Mouse (Mus musculus) liver, adult (tissue): ENCODE measurements at regions not wholly inside any gene's neighbourhood (a gene's known extent, or its start where the extent isn't known, plus 50 kb on each side); places are given as distances from the start of the nearest gene placed in this dataset.

Experiments used
- GATA4 ChIP-seq: IDR thresholded peaks from 2 replicates; pipeline ENCODE4 v1.6.1; 2014; ENCODE audit warnings: mild to moderate bottlenecking, low read length; ENCODE audit not compliant: insufficient replicate concordance

DNA sequence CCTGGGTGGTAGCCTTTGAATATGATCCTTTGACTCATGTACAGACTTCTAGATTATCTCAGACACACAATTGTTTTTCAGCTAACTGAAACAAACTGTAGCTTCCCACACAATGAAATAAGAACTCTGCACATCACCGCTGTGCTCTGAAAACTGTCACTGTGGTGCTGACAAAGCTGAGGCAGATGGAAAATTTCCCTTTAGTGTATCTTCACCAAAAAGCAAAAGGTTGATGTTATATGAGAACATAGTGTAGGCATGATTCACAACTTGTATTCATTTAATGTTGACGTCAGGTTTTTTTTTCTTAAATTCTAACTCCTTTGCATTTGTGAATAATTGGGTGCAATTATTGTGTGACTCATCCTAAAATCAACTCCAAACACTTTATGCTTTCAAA lies 264.1 kb upstream of the Actbl2 start:
- no peak for TF ChIP-seq GATA4

- no peak for TF ChIP-seq GATA4
Measured at GRCm38 (mm10) chr13:110991121-110991520, 263.7 kb upstream of the Actbl2 start.

DNA sequence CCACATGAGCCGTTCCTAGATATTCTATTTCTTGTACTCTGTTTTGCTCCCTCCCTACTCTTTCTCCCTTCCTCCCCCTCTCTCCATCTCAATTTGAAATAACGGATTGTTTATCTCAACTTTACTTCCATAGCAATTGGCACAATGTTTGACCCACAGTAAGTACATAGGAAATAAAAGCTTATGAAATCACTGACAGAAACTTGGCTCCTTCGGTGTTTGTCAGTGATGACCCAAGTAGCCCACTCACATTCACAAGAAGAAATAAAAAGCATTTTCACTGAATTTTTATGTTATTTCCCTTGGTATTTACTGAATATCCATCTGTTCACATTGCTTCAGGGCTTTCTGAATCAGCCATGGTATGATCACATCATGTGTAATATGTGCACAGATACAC lies 260.2 kb upstream of the Actbl2 start:
- TF ChIP-seq GATA4: no peak

- TF ChIP-seq GATA4: no peak
Measured at GRCm38 (mm10) chr13:111002670-111003069, 252.1 kb upstream of the Actbl2 start.

GRCm38 (mm10) chr13:111014142-111014541 lies 240.7 kb upstream of the Actbl2 start:
- no peak for TF ChIP-seq GATA4

DNA sequence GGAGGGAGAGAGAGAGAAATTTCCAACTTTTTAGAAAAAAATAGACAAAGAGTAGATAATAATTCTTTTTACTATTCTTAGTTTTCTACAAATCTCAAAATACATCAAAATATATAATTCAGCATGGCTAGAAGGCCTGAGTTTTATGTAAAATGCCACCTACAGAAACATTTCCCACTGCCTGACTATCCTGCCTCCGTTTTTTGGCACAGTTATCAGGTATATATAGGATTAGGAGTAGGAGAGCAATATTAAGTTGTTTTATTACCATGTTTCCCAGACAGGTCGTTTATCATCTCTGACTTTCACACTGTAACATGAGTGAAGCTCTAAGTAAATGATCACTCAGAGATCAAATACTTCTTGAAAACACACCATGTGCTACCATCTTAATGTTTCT lies 224.7 kb upstream of the Actbl2 start:
- no peak for TF ChIP-seq GATA4

DNA sequence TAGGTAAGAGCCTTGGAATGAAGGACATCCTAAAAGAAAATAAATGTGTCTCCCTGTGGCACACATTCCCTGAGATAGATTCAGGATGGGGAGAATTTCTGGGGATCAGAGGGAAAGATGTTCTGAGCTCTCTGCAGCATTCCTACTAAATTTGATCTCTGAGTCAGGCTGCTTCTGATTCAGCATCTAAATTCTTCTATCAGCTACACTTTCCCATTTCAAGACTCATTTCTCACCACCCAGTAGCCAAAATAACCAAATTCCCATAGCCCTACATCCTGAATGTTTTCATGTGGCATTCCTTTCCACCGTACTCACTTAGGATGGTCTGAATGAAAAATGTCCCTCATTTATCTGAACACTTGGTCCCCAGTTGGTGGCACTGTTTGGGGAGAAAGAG lies 223.2 kb upstream of the Actbl2 start:
- no peak for TF ChIP-seq GATA4

- TF ChIP-seq GATA4: no peak
Measured at GRCm38 (mm10) chr13:111043637-111044036, 211.2 kb upstream of the Actbl2 start.

- TF ChIP-seq GATA4: no peak
Measured at GRCm38 (mm10) chr13:111044328-111045002, 210.3 kb upstream of the Actbl2 start.

GRCm38 (mm10) chr13:111050097-111050496 lies 204.7 kb upstream of the Actbl2 start:
- no peak for TF ChIP-seq GATA4

DNA sequence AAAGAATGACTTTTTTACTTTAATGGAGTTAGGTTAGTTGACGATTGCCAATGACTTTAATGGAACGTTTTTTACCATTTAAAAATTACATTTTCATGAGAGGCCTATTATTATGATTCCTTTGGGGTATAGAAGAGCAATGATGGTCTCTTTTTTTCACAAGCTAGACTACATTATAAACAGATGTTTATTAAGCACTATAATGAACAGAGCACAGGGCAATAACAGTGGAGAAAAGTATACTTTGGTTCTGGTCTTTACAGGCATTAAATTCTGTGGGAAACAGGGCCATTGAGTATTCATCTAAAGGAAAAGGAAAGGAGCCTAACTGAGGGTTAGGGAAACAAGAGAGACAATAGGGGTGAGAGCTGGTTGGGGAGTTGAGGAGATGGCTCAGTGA lies 199.0 kb upstream of the Actbl2 start:
- TF ChIP-seq GATA4: no peak

GRCm38 (mm10) chr13:111087753-111088152 lies 167.1 kb upstream of the Actbl2 start:
- no peak for TF ChIP-seq GATA4

GRCm38 (mm10) chr13:111096071-111096470 lies 158.7 kb upstream of the Actbl2 start:
- TF ChIP-seq GATA4: no peak

- TF ChIP-seq GATA4: no peak
Measured at GRCm38 (mm10) chr13:111097336-111097735, 157.5 kb upstream of the Actbl2 start.

DNA sequence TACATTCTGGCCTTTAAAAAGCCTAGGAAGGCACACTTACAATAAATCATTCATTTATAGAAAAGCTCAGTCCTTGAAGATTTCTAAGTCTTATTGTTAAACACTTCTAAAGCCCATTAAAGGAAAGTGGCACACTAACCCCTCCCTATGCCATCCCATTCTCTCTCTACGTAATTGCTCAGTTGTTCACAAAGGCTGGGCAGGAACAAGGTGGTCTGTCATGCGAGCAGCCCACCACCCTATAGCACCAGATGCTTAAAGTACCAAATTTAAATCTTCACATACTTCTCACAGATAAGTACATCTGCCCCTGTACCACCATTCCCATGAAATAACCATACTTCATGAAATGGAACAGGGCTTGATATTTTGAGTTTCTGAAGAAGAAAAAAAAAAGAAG lies 156.1 kb upstream of the Actbl2 start:
- TF ChIP-seq GATA4: no peak

DNA sequence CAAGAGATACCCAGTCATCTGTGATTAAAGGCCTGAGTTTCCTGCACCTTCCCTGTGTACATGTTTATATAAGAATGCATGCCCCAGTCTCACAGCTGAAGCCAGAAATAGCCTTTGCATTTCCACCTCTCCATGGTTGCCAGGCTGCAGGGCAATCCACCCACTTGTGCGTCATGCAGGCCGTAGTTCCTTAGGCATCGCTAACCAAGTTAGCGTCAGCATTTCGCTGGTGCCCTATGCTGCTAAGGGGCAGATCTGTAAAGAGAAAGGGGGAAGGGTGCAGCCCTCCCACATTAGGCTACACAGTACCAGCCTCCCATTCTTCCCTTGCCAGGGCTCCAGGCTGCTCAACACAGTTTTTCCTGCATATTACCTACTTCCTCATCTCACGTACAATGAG lies 155.6 kb upstream of the Actbl2 start:
- TF ChIP-seq GATA4: no peak

- no peak for TF ChIP-seq GATA4
Measured at GRCm38 (mm10) chr13:111100448-111100847, 154.4 kb upstream of the Actbl2 start.
